Mouse (Mus musculus) bone marrow, adult 2 months (tissue): ENCODE measurements around the gene Itgav. TPM values are rescaled to one million over a fixed set of nuclear protein-coding genes. Genes with fewer than 3 reads are reported as not detected.

Experiments
- H3K27ac ChIP-seq: fragments of 200-500 bp; 2 replicates; pipeline ENCODE4 v1.5.1; 2012; ENCODE audit warnings: low read depth, mild to moderate bottlenecking, control low read depth, inconsistent platforms, low read length; ENCODE audit not compliant: control insufficient read depth, poor library complexity, insufficient read depth
- H3K4me1 ChIP-seq: fragments of 200-500 bp; 2 replicates; pipeline ENCODE4 v1.6.1; 2011; ENCODE audit warnings: low read length; ENCODE audit not compliant: control insufficient read depth, insufficient read depth
- H3K4me3 ChIP-seq: fragments of 200-500 bp; replicated peaks from 2 replicates; pipeline ENCODE3; 2011; ENCODE audit warnings: mild to moderate bottlenecking, low read depth, low read length, control low read depth; ENCODE audit not compliant: control insufficient read depth
- CTCF ChIP-seq: fragments of 200-500 bp; IDR thresholded peaks from 2 replicates; pipeline ENCODE4 v1.5.1; 2011; ENCODE audit warnings: low read length, control low read depth; ENCODE audit not compliant: control insufficient read depth, insufficient read depth
- POLR2A ChIP-seq: fragments of 200-500 bp; IDR thresholded peaks from 2 replicates; pipeline ENCODE4 v1.6.1; 2011; ENCODE audit warnings: low read depth, mild to moderate bottlenecking, control low read depth, low read length, borderline replicate concordance; ENCODE audit not compliant: control insufficient read depth
- whole genome bisulfite sequencing: fragments of 180-500 bp; shearing (Covaris S2); methylation state at CpG from one replicate; pipeline ENCODE4 v1.1.7; 2018; 5-methylcytosine and 5-hydroxymethylcytosine counted together
- polyA plus RNA-seq: library from polyadenylated mRNA; stranded (reverse); fragments of >200 nt; gene quantifications from 2 replicates; pipeline ENCODE4 v1.2.4, GENCODE M21; 2011; ENCODE audit warnings: low replicate concordance; ENCODE audit not compliant: missing spikeins, insufficient read depth, insufficient read length

The Itgav gene
- polyA plus RNA-seq, 1 experiment: 24.7 TPM

DNA sequence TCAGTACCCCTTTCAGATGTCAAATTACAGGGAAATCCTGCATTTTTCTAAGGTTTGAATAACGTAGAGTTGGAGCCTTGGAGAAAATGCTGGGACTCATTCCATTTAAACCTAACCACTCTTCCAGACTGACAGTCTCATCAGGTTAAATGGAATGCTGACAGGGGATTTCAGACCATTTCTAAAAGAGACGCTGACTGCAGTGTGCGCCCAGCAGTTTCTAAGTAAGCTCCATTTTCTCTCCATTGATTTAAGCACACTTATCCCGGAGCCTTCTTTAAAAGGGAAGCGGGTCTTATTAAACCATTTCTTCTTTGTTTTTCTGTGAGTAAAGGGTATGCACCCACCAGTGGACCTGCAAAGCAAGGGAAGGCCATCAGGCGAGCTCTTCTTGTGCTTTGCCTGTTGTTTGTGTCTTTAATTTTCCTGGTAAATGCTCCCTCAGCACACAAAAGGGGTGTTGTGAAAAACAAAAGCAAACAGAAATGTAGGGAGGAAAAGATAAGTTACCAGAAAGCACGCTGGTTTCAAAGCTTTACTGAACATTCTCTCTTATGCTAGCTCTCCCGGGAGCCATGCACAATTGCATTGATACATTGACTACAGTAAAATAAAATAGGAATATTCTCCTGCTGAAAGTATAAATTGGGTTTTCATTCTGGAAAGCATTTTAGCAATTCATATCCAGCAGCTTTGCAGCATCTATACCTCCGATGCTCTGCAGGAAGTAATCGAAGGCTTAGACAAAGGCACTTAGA lies 111.3 kb downstream of the Itgav start:
- Histone ChIP-seq H3K4me1 (no peaks in the 10 kb centered on the region), H3K27ac (no peak overlapping the region), H3K4me3 (no peak overlapping the region)
- no peak for TF ChIP-seq POLR2A
- TF ChIP-seq CTCF: no peak
- WGBS: 83% methylated on average over 10 of the region's 10 CpGs

DNA sequence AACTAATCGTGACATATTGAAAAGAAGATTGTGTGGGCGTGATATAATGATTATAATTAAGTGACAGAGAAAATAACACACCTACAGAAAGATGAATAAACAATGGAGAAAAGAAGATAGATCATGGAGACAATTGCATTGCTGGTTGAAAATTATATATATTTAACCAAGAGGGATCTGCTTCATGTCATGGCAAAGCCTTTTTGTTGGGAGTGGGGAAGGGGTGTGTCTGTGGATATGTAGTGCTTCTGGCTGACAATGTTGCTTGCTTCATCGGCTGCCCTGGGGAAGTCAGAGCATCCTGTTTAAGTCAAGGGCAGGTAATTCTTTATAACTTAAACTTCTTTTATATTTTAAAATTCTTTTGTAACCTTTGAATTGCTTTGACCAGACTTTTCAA lies 124.3 kb downstream of the Itgav start:
- 77% methylated on average over 3 of the region's 3 CpGs for WGBS

DNA sequence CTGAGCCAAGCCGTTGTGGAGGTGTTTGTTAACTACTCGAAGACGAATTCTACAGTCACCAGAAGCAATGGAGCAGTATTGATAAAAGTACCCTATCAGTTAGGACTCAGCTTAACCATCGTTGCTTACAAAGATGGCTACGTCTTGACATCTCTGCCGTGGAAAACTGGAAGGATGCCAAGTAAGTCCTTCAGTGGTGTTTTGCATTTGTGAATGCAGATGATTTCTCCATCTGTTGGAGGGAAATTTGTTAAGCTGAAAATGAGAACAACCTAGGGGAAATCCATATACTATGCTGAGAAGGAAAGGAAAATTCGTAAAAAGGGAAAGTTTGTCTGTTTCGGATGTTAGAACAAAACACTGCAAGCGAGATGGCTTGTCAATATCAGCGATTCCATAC lies 129.2 kb downstream of the Itgav start:
- Histone ChIP-seq H3K4me3 (no peak overlapping the region), H3K4me1 (no peaks in the 10 kb centered on the region), H3K27ac (no peak overlapping the region)
- TF ChIP-seq POLR2A: no peak
- TF ChIP-seq CTCF: no peak
- WGBS: 83% methylated on average over 10 of the region's 10 CpGs

More for the DNA sequence above, 124.3 kb downstream of the Itgav start:
- TF ChIP-seq POLR2A (no peak), CTCF (no peak)
- Histone ChIP-seq H3K27ac (no peak overlapping the region), H3K4me3 (no peak overlapping the region), H3K4me1 (no peaks in the 10 kb centered on the region)

DNA sequence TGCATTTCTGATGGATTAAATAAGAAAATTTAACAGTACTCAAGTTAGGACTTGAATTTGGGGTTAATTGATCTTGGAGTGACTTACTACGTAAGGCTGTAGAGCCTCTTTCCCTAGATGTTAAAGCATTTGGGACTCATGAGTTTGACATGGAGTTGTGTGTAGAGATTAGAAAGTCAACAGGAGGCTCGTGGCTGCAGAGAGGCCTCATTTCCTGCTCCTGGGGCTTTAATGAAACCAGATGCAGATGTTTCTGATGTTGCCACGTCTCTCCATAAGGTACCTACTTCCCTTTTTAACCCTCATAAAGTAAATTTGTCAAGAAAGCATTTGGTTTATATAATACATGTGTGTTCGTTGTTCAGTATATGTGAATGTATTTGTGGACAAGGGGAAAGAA lies 132.0 kb downstream of the Itgav start:
- H3K27ac ChIP-seq: no peak overlapping the region
- WGBS: 16% methylated on average over 4 of the region's 4 CpGs
- H3K4me1 ChIP-seq: no peaks in the 10 kb centered on the region
- TF ChIP-seq CTCF: no peak
- no peak for TF ChIP-seq POLR2A
- no peak overlapping the region for H3K4me3 ChIP-seq

Other genes starting within 250 kb of the Itgav start
- gene Zc3h15, start 80.0 kb upstream of the Itgav start, polyA plus RNA-seq: 49.7 and 67.0 TPM in 2 replicates
- gene Fam171b, start 88.2 kb downstream of the Itgav start, polyA plus RNA-seq: not detected in 2 replicates
- gene Zswim2, start 216.8 kb downstream of the Itgav start, polyA plus RNA-seq: not detected in 2 replicates
- gene Gm13698, start 231.3 kb downstream of the Itgav start, polyA plus RNA-seq: not detected in 2 replicates
- gene Gm13693, start 237.1 kb downstream of the Itgav start, polyA plus RNA-seq: not detected in 2 replicates
- not detected in 2 replicates for gene Gm13695, start 242.9 kb downstream of the Itgav start, polyA plus RNA-seq
- gene Gm13696, start 248.7 kb downstream of the Itgav start, polyA plus RNA-seq: not detected in 2 replicates